Mouse (Mus musculus) layer of hippocampus, adult 18-20 months (tissue): ENCODE measurements at regions not wholly inside any gene's neighbourhood (a gene's known extent, or its start where the extent isn't known, plus 50 kb on each side); places are given as distances from the start of the nearest gene placed in this dataset.

Source experiments
- DNase-seq, 2 experiments: peaks; one replicate each; pipeline ENCODE4 v3.0.0; 2022; ENCODE audit warnings: low spot score in 2 of 2

DNA sequence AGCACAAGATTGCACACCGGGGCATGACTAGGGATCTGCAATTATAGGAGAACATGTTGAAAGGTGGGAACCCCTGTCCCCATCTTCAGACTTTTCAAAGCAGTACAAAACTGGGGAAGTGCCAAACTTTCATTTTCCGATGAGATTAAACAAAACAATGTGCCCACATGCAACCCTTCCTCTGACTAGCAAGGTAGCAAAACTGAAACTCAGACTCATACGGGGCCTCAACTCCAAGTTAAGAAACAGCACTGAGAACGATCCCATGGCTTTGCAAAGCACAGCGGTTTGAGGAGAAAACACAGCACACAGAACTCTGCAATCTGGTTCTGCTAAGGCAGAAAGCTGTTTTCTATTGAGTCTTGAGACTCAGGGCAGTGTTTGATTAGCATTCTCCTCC is 388.9 kb upstream of the Intu start:
- DNase-seq = no peak

DNA sequence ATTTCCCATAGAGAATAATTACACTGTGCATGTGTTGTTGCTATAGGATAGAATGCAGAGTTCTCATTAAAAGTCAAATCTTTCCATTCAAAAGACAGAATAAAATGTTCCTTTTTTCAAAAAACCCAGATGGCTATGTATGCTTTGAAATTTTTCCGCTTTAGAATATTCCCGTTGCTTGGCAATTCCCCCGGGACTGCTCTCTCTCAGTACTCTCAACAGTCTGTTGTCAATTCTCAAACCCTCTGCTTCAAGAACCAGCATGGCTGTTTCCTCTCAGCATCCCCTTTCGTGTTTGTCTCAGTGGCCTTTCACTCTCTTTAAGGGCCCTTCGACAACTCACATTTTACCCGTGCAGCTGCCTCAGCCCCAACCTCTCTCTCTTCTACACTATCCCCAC is 372.5 kb upstream of the Intu start:
- peak; percentile 43 to 68 for DNase-seq

DNA sequence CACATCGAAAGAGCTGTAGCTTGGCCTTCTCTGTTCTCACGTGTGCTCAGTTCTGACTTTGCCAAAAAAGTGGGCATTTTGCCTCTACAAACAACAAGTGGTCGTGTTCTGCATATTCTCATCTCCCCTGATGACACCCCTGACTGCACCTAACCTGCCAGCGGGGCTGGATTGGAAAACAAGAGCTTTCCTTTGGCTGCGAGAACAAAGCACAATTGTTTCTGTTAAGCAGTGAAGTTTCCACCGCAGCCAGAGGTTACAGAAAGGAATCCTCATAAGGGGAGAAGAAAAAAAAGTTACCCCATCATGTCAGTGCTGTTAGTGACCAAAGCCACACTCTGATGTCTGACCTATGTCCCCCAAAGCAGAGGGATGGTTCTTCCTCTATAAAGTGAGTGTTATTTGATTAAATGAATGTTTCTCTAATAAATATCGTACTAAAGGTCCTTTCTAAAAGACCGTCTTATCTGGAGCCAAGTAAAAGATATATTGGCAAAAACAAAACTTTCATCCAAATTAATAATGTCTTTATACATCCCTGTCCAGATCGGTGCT is 371.4 kb upstream of the Intu start:
- DNase-seq = no peak

- peak; percentile 57 to 83 for DNase-seq
These were observed 366.9 kb upstream of the Intu start for GRCm38 (mm10) chr3:40164181-40164580.

- DNase-seq = no peak
These were observed 363.0 kb upstream of the Intu start for GRCm38 (mm10) chr3:40167970-40168626.

GRCm38 (mm10) chr3:40169590-40169989 is 361.5 kb upstream of the Intu start:
- DNase-seq = no peak

DNA sequence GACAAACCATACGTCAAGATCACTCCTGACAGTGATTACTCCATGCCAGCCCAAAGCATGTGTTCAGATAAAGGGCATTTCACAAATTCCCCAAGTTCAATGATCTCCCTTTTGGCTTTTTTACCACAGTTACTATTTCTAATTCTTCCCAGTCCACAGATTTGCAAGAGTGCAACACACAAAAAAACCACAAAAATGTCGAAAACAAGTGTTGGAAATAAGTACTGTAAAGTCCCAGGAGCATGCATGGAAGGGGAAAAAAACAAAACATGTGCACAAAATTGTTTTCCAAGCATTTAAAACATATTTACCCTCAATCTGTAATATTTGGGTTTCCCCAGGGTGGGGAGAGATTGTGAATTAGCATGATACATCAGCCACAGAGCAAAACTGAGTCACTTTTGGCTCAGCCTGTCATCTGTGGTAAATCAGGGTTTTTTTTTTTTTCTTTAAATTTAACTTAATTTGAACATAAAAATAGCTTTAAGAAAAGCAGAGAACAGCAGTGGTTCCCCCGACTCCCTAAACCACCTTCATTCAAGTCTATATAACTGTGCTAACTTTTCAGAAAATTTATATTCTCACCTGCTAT is 351.3 kb upstream of the Intu start:
- no peak for DNase-seq

GRCm38 (mm10) chr3:40185597-40186320 is 345.3 kb upstream of the Intu start:
- no peak for DNase-seq

DNA sequence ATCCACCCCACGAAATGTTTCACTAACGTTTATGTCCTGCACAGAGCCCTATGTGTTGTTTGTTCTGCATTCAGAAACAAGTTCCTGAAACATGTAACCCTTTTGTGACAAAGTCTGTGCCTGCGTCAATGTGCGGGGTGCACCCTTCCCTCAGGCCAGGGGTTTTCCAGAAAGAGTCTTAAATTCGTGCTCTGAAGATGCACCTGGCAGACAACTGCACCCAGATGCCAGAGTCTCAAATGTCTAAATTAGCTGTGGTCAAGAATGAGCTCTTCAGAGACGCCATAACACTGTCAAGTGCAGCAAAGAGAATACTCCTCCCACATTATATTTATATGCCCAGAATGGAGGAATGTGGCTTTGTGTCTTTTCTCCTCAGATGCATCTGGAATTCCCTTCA is 341.6 kb upstream of the Intu start:
- DNase-seq = no peak

DNA sequence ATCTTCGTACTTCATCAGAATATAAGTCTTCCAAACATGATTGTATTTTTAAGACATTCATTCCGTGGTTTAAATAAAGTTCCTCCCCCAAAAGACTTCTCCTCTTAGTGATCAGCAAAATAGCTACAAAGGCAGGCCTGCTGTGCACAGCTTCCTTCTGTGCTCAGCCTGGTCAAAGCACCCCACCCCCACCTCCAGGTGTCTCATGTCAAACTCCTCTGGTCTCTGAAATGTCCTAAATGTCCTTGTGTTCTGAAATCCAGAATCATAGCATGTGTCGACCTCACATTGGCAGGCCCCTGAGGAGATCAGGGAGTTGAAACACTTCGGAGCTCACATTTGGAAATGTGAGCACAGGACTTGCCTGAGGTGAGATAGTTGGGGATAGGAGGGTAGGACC is 341.1 kb upstream of the Intu start:
- no peak for DNase-seq

DNA sequence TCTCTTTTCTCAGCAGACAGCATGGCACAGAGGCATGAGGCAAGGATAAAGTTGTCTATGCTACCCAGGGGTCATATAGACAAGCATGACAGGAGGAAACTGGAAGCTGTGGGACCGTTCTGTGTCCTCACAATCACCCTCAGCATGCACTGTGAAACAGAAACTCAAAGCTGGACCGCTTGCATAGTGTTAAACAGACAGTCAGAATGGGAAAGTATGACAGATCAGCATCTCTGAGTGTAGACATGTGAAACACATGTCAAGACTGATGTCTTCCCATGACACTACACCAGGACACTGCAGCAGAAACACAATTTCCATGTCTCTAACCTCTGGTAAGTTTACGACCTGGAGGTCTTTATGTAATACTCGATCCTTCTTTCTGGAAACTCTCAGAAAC is 330.9 kb upstream of the Intu start:
- DNase-seq = no peak

DNA sequence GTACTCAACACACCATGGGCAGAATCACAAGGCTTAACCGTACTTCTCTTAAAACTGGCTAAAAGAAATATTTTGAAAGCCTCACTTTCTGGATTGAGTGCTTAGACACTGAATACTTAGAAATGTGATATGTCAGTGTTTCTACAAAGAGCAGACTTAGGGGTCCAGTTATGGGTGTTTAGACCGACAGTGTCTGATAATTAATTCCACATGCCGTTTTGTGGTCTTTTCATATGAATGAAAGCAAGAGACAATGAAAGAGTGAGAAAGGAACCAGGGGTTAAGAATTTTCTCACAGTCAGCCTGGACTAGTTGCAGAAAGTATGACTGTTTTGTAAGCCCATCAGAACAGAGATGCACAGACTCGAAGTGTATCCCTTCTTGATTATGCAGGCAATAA is 324.8 kb upstream of the Intu start:
- no peak for DNase-seq

DNA sequence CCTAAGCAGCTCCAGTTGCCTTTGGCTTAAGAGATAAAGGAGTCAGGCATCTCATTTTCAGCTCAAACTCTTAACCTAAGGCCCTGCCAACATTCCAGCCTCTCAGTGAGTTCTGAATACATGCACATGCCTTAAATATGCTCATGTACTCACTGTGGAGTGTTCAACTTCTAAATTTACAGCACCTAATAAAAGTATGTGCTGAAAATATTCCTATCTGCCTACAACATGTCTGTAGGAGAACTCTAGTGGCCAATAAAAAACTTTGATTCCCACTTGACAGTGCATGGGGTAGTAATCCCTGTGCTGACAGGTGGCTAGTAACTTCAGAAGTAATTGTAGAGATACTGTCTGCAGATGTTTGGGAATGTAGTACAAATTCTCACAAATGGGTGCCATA is 319.3 kb upstream of the Intu start:
- no peak for DNase-seq

DNA sequence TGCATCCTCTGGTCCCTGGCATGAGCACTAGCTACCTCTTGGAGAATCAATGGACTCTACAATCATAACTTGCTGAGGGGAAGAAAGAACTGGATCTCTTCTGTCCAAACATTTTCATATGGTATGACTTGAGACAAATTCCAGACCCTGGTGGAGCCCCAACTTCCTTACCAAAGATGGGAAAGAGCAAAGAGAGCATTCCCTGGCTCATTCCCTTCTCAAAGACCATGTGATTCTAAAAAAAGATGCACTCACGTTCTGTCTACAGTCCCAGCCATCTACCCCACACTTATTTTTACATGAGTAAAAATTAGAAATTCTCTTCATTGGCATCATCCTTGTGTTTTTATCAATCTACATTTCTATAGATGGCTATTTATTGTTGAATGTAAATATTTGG is 304.3 kb upstream of the Intu start:
- DNase-seq = no peak

DNA sequence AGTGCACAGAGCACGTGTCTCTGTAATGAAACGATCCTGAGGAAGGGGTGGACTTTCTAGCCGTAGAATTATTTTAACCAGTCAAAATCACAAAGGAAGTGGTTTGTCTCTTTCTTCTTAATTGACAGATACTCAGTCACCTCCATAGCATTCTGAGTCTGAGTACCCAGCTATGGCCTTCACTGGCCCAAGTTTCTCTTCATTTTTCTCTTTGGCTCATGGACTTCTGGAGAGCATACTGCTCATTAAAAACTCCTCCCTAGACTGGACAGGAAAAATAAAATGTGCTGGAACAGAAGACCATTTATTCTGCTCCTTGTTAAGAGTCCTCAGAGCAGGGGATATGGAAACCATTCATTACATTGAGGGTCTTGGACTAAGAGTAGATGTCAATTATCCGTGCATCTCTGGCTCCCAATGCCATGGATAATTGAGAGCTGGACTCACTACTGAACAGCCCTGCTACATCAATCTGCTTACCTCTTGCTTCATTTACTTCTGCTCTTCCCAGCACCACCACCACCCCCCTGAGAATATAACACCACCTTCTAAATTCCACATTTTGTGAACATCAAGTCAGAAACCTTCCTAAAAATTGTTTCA is 287.5 kb upstream of the Intu start:
- DNase-seq = no peak

GRCm38 (mm10) chr3:40254376-40254775 is 276.7 kb upstream of the Intu start:
- DNase-seq = no peak

DNA sequence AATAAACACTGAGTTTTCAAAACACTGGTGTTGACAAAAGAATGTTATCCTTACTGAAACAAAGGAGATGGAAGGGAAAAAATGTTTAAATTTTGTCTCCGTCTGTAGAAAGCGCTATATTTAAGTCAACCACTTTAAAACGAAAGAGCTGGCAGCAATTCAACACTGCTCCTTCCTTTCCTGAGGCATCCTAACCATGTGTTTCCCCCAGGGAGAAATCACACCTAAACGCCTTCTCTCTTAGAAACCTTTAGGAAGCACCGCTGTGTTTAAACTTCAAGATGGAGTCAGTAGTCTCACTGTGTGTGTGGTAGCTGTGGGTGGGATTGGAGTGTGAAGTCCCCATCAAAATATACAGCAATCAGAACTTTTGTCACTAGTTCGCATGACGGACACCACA is 268.6 kb upstream of the Intu start:
- DNase-seq = no peak

- DNase-seq = no peak
These were observed 263.6 kb upstream of the Intu start for GRCm38 (mm10) chr3:40267514-40267913.

DNA sequence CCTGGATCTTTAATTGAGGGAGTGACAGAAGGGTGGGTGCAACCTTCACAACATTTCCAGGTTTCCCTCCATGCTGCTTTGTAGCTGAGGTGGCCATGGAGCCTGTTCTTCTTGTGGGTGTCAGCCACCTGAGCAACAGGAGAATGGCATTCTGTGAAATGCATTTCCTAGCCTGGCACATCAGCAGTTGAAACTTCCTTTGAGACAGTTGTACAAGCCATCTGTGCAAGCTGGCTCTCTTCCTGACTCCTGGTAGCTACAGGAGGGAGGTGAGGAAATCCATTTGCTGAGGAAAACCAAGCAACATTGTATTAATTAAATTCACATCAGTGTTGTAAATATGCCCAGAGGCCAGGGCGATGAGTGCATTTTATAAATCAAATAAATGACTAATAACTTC is 248.2 kb upstream of the Intu start:
- peak; percentile 82 to 93 for DNase-seq

DNA sequence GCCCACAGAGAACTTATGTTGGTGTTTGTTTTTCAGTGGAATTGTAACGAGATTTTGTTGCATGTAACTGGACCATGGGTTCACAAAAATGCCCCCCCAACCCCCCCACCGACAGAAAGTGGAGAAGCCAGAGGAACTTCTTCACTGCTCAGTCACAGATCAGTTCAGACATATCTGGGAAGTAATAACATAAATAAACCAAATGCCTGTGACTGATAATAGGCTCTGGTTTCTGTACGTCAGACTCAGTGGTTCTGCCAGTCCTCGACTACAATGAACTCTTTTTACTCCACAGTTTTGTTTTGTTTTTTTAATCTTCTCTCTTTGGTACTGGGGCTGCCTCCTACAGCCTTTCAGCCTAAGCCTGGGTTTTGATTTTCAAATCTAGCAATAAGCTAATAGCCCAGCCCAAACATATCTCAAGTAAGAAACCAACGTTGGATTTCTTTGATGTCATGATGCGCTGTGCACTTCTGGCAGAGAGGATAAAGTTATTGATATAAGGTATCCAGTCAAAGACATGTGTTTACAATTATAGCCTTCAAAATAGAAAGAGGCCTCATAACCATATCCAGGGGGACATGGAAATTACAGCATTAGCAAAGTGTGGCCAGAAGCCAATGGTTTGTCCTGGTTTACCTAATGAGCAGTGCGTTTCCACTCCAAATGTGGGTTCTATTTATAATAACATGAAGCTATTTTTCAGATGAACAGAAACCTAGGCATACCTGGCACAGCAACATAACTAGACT is 244.0 kb upstream of the Intu start:
- no peak for DNase-seq

DNA sequence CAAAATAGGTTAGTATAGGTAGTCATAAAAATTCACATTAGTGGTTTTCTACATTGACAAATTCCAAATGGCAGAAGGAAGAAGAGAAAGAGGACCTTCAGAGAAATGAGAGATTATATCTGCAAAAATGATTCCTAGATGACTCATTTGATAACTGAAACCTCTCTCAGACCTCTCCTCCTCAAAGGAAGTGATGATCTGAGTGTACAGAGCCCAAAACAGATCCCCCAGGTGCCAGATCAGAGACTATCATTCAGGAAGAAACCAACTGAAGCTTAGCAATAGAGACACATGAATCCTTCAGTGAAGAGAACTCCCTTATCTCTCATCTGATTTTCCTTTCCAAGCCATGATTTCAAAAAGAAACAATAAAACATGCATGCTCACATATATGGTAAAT is 234.0 kb upstream of the Intu start:
- no peak for DNase-seq
